Mouse (Mus musculus) frontal cortex, adult 2 months (tissue): ENCODE measurements around the gene Nipsnap2. TPM values are rescaled to one million over a fixed set of nuclear protein-coding genes. Genes with fewer than 3 reads are reported as not detected.

ENCODE experiments used
- polyA plus RNA-seq: library from polyadenylated mRNA; depleted of rRNA; stranded (reverse); fragments of >200 nt; gene quantifications from 2 replicates; pipeline ENCODE4 v1.2.3, GENCODE M21; 2012; rRNA removed

Nipsnap2 gene
- polyA plus RNA-seq, 1 experiment: 124 TPM

Other genes starting within 250 kb of the Nipsnap2 start
- gene Sfswap, start 223.8 kb upstream of the Nipsnap2 start, polyA plus RNA-seq: 153 and 160 TPM in 2 replicates
- gene Mmp17, start 140.9 kb upstream of the Nipsnap2 start, polyA plus RNA-seq: 57.6 and 68.4 TPM in 2 replicates
- 5.3 and 5.7 TPM in 2 replicates for gene Zfp11, start 55.0 kb upstream of the Nipsnap2 start, polyA plus RNA-seq
- gene Sept14, start 16.6 kb upstream of the Nipsnap2 start, polyA plus RNA-seq: 0.08 TPM in 1 of 2 replicates, not detected in the other
- gene Mrps17, start 9.6 kb upstream of the Nipsnap2 start, polyA plus RNA-seq: 104 and 105 TPM in 2 replicates
- 18.9 and 25.2 TPM in 2 replicates for gene Psph, start 62.4 kb downstream of the Nipsnap2 start, polyA plus RNA-seq
- 17.9 and 18.0 TPM in 2 replicates for gene Sumf2, start 121.9 kb downstream of the Nipsnap2 start, polyA plus RNA-seq
- gene Chchd2, start 162.4 kb downstream of the Nipsnap2 start, polyA plus RNA-seq: 775 and 986 TPM in 2 replicates
- gene Zbed5, start 170.7 kb downstream of the Nipsnap2 start, polyA plus RNA-seq: 6.1 and 7.5 TPM in 2 replicates
- gene Phkg1, start 173.5 kb downstream of the Nipsnap2 start, polyA plus RNA-seq: 28.0 and 35.5 TPM in 2 replicates
- 4.1 and 4.7 TPM in 2 replicates for gene Nupr1l, start 183.5 kb downstream of the Nipsnap2 start, polyA plus RNA-seq
- 38.1 and 40.1 TPM in 2 replicates for gene Vkorc1l1, start 216.9 kb downstream of the Nipsnap2 start, polyA plus RNA-seq